Mouse (Mus musculus) C2C12 (cell line): ENCODE measurements around the gene Mrs2. TPM values are rescaled to one million over a fixed set of nuclear protein-coding genes. Genes with fewer than 3 reads are reported as not detected.

Source experiments
- H3K27me3 ChIP-seq: one replicate; pipeline ENCODE4 v1.6.1; 2011; ENCODE audit not compliant: control insufficient read depth, insufficient read depth, insufficient read length
- H3K36me3 ChIP-seq: one replicate; pipeline ENCODE4 v1.6.1; 2011; ENCODE audit not compliant: control insufficient read depth, insufficient read depth
- H3K4me3 ChIP-seq: one replicate; pipeline ENCODE4 v1.5.1; 2011; ENCODE audit warnings: mild to moderate bottlenecking, control low read depth; ENCODE audit not compliant: poor library complexity, insufficient read depth, severe bottlenecking
- H3K79me2 ChIP-seq: one replicate; pipeline ENCODE4 v1.6.1; 2011; ENCODE audit not compliant: control insufficient read depth, insufficient read depth
- H3K79me3 ChIP-seq: one replicate; pipeline ENCODE4 v1.6.1; 2011; ENCODE audit warnings: low read depth, control low read depth
- H3ac ChIP-seq: one replicate; pipeline ENCODE3; 2011; ENCODE audit warnings: low read depth; ENCODE audit not compliant: control insufficient read depth, insufficient read length
- CEBPB ChIP-seq: IDR thresholded peaks from one replicate; pipeline ENCODE4 v1.6.1; 2011; ENCODE audit warnings: low read depth, mild to moderate bottlenecking, control low read depth, moderate library complexity
- CTCF ChIP-seq: IDR thresholded peaks from one replicate; pipeline ENCODE4 v1.5.1; 2011; ENCODE audit not compliant: control insufficient read depth, insufficient read depth, insufficient read length
- FOSL1 ChIP-seq: IDR thresholded peaks from one replicate; pipeline ENCODE4 v1.8.0; 2011; ENCODE audit warnings: mild to moderate bottlenecking, low read length; ENCODE audit not compliant: poor library complexity, insufficient read depth, severe bottlenecking
- MAX ChIP-seq: IDR thresholded peaks from one replicate; pipeline ENCODE4 v1.6.1; 2011; ENCODE audit warnings: mild to moderate bottlenecking, control low read depth
- MYOD1 ChIP-seq: IDR thresholded peaks from one replicate; pipeline ENCODE4 v1.6.1; 2011; ENCODE audit warnings: low read depth; ENCODE audit not compliant: control insufficient read depth, insufficient read length
- MYOG ChIP-seq: IDR thresholded peaks from one replicate; pipeline ENCODE4 v1.6.1; 2011; ENCODE audit not compliant: control insufficient read depth, insufficient read length; ENCODE audit errors: extremely low read depth
- USF1 ChIP-seq: IDR thresholded peaks from one replicate; pipeline ENCODE4 v1.6.1; 2011; ENCODE audit warnings: low read depth, mild to moderate bottlenecking, control low read depth, moderate library complexity
- polyA plus RNA-seq: library from polyadenylated mRNA; unstranded; fragments of >200 nt; fragmentation: generic; extraction: Trizol; gene quantifications from one replicate; pipeline ENCODE4 v1.2.1, GENCODE M21; 2012; ENCODE audit warnings: missing spikeins

The Mrs2 gene
- polyA plus RNA-seq, 1 experiment, result 9.5 TPM

GRCm38 (mm10) chr13:25023129-25023528 lies 3.0 kb upstream of the Mrs2 start:
- Histone ChIP-seq H3ac (no peak overlapping the region), H3K27me3 (no peaks in the 10 kb centered on the region), H3K79me3 (peaks cover 4% of the 10 kb centered on the region), H3K79me2 (peaks cover 19% of the 10 kb centered on the region), H3K36me3 (no peaks in the 10 kb centered on the region), H3K4me3 (no peak overlapping the region)
- no peak for TF ChIP-seq MAX
- TF ChIP-seq CTCF, result no peak
- no peak for TF ChIP-seq CEBPB
- no peak for TF ChIP-seq USF1
- no peak for TF ChIP-seq MYOG
- TF ChIP-seq FOSL1, result no peak
- TF ChIP-seq MYOD1, result no peak

- Histone ChIP-seq H3K79me2 (peaks cover 23% of the 10 kb centered on the region), H3ac (no peak overlapping the region), H3K4me3 (no peak overlapping the region), H3K27me3 (no peaks in the 10 kb centered on the region), H3K79me3 (peaks cover 4% of the 10 kb centered on the region), H3K36me3 (peaks cover 3% of the 10 kb centered on the region)
- TF ChIP-seq MYOD1, result no peak
- no peak for TF ChIP-seq FOSL1
- TF ChIP-seq MAX, result no peak
- TF ChIP-seq CEBPB, result no peak
- no peak for TF ChIP-seq CTCF
- TF ChIP-seq USF1, result no peak
- TF ChIP-seq MYOG, result no peak
These were observed 2.2 kb upstream of the Mrs2 start for GRCm38 (mm10) chr13:25022386-25022785.

GRCm38 (mm10) chr13:25020540-25020892 lies 337 bp upstream of the Mrs2 start:
- H3K4me3 ChIP-seq, result peak overlapping the region; percentile 51
- peaks cover 23% of the 10 kb centered on the region for H3K79me2 ChIP-seq
- TF ChIP-seq MYOG (no peak), MAX (no peak), CEBPB (no peak), FOSL1 (no peak), USF1 (no peak), CTCF (no peak), MYOD1 (no peak)

GRCm38 (mm10) chr13:25018316-25018715 lies 1.9 kb downstream of the Mrs2 start:
- Histone ChIP-seq H3K36me3 (peaks cover 3% of the 10 kb centered on the region), H3K79me3 (peaks cover 4% of the 10 kb centered on the region), H3K4me3 (no peak overlapping the region), H3K27me3 (no peaks in the 10 kb centered on the region), H3ac (no peak overlapping the region), H3K79me2 (peaks cover 23% of the 10 kb centered on the region)
- TF ChIP-seq USF1 (no peak), CTCF (no peak), MYOG (no peak), CEBPB (no peak), FOSL1 (no peak), MAX (no peak), MYOD1 (no peak)

More at GRCm38 (mm10) chr13:25020540-25020892, 337 bp upstream of the Mrs2 start:
- peaks cover 4% of the 10 kb centered on the region for H3K79me3 ChIP-seq
- H3K27me3 ChIP-seq, result no peaks in the 10 kb centered on the region
- no peak overlapping the region for H3ac ChIP-seq
- peaks cover 3% of the 10 kb centered on the region for H3K36me3 ChIP-seq

- Histone ChIP-seq H3K79me2 (peaks cover 11% of the 10 kb centered on the region), H3K36me3 (peaks cover 23% of the 10 kb centered on the region), H3K27me3 (no peaks in the 10 kb centered on the region), H3K4me3 (no peak overlapping the region), H3ac (no peak overlapping the region), H3K79me3 (peaks cover 4% of the 10 kb centered on the region)
- no peak for TF ChIP-seq MYOG
- no peak for TF ChIP-seq USF1
- TF ChIP-seq CEBPB, result no peak
- TF ChIP-seq MYOD1, result no peak
These were observed 13.1 kb downstream of the Mrs2 start for GRCm38 (mm10) chr13:25007115-25007514.

GRCm38 (mm10) chr13:25002965-25003364 lies 17.2 kb downstream of the Mrs2 start:
- Histone ChIP-seq H3K36me3 (peaks cover 57% of the 10 kb centered on the region), H3K79me3 (peaks cover 4% of the 10 kb centered on the region), H3K4me3 (no peak overlapping the region), H3K27me3 (no peaks in the 10 kb centered on the region), H3K79me2 (peaks cover 11% of the 10 kb centered on the region), H3ac (no peak overlapping the region)
- no peak for TF ChIP-seq USF1
- TF ChIP-seq FOSL1, result no peak
- no peak for TF ChIP-seq CEBPB
- no peak for TF ChIP-seq MAX
- no peak for TF ChIP-seq MYOG
- no peak for TF ChIP-seq CTCF
- no peak for TF ChIP-seq MYOD1
